Mouse (Mus musculus) liver, adult (tissue): ENCODE measurements around the gene Gm10217.

ENCODE experiments used
- GATA4 ChIP-seq: IDR thresholded peaks from 2 replicates; pipeline ENCODE4 v1.6.1; 2014; ENCODE audit warnings: mild to moderate bottlenecking, low read length; ENCODE audit not compliant: insufficient replicate concordance

The Gm10217 gene

DNA sequence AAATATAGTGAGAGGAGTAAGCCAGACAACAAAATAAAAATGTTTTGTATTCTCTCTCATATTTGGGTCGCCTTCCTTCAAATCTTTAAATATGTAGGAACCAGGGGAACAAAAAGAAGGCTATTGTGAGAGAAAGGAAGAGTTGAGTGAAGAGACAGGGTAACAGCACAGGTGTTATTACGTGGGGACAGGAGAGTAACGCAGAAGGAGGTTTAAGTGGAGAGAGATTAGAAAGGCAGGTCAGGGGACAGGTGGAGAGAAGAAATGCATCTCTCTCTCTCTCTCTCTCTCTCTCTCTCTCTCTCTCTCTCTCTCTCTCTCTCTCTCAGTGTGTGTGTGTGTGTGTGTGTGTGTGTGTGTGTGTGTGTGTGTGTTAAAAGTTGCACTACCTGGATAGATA, at the start of gene Gm10217:
Gene Gm10217 (plus strand): TSS at position 301 of the 400 bp plus-strand sequence.
- no peak for TF ChIP-seq GATA4

DNA sequence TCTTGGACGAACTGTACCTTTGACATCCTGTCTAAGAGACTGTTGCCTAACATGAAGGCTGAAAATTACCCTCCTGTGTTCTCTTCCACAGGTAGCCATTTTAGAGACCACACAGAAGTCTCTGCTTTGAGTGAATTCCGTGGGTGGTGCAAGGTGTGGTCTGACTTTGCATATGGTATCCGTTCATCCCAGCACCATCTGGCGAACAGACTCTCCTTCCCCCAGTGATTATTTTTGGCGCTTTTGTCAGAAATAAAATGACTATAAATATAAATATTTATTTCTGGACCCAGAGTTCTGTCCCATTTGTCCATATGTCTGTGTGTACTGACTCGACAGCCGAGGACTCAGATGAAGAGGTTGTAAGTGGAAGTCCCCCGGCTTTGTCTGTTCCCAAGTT, 39.3 kb upstream of the Gm10217 start:
- no peak for TF ChIP-seq GATA4

DNA sequence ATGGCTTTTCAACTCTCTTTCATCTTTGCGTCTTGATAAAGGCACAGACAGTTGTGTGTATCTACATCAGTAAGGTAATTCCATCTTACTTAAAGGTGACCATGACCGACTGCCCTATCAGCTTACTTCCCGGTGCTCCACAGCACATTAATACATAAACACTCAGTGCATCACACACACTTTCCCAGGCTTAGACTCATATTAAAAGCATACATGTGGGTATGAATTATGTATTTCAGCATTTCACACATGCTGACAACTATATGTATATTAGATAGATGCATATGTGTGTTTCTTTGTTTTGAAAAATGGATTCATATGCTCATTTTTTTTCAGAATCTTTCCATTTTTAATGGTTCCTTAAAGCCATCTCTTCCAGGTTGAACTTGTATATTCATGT, 23.8 kb upstream of the Gm10217 start:
- no peak for TF ChIP-seq GATA4

- no peak for TF ChIP-seq GATA4
Observed at GRCm38 (mm10) chr8:9859286-9859685, 4.8 kb upstream of the Gm10217 start.

DNA sequence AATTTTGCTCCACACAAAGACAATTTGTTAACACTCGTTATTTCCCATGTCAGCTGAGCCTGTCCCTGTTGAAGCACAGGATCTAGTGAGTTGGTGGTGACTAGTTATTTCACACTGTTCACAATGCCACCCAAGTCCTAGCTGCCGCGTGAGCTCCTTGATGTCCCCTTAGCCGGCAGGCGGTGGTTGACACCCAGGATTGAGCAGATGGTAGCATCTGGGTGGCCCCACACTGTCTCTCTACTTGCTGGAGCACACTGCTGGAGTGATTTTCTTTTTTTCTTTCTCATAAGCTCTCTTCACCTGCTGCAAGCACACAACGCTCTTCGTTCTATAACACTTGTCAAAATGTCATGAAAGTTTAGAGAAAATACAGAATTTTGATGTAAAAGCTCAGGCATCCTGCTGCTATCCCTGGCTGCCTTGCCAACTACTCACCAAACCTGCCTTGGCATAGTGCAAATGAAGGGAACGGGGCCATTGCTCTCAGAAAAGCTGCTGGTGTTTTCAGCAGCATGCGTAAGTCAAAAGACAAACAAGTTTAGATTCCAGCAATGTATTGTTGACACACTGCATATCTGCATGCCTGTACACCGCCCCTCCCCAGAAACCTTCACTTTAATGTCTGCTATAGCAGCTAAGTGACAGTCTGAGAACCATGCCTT, 3.4 kb upstream of the Gm10217 start:
- TF ChIP-seq GATA4, result no peak

DNA sequence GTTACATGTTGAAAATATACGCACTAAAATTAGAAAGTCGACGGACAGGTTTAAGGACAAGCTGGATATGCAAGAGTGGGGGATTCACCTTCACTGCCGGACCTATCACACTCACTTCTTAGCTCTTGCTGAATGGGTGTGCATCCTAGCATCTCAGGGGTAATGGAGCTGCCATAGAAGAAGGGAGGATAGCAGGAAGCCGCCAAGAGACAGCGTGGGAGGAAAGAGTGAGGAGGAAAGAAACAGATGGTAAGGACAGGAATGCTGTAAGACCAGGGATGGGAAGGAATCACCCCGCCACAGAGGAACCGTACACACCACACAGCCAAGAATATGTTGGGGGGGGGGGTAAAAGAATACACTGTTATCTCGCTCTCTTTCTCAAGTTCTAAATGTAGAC, 1.1 kb downstream of the Gm10217 start:
- TF ChIP-seq GATA4, result no peak

DNA sequence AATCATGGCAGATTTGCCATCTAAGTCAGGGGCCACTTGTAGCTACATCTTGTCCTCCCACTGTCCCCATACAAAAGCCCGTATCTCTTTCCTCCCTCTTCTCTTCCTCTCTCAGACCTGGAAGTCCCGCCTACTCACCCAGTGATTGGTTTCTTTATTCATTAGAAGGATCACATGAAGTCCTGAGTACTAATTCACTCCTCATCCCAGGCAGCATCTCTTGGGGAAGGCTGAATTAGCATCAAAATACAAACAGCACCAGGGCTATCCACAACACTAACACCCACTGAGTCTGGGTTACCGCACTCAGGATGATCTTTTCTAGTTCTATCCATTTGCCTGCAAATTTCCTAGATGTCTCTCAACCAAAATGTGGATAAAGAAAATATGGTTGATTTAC, 4.0 kb downstream of the Gm10217 start:
- no peak for TF ChIP-seq GATA4

DNA sequence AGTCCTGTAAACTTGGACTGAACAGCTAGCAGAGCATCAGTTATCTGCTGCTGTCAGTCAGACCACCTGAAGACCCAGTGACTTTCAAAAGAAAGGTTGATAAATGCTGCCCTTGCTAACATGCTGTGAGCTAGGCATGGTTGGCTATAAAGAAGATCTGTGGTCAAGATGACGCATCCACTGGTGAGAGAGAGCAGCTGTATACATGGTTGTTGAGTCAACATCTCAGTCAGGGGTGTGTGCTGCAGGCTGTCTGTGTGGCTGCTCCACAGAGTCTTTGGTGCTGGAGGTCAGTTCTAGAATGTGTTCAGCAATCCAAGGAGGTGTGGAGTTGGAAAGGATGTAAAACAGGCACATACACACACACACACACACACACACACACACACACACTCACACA, 12.2 kb downstream of the Gm10217 start:
- TF ChIP-seq GATA4, result no peak

DNA sequence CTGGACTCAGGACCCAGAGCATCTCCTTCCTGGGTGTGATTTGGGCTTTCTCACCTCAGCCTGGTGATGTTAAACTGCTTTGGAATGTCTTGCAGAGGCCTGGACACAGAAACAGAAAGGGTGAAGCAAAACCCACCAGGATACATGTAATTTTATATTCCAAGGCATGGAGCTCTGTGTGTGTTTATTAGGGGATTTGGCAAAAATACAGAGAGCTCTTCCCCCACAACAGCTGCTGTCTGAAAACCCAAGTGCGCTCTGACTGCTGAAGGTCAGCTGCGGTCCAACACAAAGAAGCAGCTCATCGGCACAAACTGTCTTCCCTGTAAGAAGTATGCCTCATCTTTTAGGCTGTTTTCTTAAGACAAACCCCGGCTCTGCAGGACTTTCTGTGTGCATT, 15.9 kb downstream of the Gm10217 start:
- TF ChIP-seq GATA4, result no peak

DNA sequence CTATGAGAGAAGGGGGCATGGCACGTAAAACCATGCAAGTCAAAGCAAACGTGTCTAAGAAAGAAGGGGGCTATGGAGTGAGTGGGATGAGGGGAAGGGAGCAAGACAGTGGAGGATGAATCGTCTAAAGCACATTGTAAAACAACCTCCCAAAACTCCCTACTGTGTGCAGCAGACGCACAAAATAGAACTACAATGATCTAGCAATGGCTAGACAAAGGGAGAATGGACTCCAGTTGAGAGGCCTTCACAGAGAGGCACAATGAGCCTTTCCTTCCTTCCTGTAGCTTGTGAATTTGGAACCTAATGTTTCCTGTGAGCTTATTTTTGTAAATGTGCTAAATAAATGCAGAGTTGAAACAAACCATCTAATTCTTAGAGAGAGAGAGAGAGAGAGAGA, 22.7 kb downstream of the Gm10217 start:
- TF ChIP-seq GATA4, result no peak

DNA sequence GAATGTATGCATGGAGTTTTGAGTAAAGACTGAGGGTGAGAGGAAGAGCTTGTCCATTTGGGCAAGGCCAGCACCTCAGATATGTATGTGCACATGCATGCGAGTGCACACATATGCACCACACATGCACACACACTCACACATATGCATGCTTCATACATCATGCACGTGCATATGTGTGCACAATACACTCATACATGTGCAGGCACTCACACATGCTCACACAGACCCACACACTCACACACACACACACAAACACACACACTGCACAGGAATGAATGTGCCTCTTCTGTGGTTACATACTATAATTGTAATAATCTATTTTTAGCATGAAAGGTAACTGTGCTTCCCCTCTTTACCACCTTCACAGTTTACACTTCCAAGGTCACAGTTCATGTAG, 35.1 kb downstream of the Gm10217 start:
- no peak for TF ChIP-seq GATA4

DNA sequence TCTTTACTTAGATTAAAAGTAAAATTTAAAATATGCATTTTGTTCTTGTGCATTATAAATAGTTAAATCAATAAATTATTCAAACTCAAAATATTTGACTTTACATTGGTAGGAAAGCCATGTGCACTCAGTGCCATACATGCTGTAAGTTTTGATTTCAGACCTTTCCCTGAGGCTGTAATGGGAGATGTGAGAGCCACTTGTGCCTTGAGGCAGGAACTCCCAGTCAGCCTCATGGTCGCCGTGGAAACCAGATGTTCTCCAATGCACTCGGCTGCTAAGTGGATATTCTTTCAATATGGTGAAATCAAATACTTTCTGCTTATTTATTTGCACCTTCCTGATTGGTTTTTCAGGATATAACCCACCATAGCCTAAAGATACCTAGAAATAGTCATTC, 35.6 kb downstream of the Gm10217 start:
- no peak for TF ChIP-seq GATA4
